Mouse (Mus musculus) MN1 (cell line): ENCODE results near the gene Efemp1.

Source experiments
- DNase-seq: peaks from one replicate; pipeline ENCODE4 v3.0.0-alpha.2; 2016; ENCODE audit warnings: low spot score

Gene Efemp1

GRCm38 (mm10) chr11:28934449-28934848 lies 81.4 kb downstream of the Efemp1 start:
- no peak for DNase-seq

GRCm38 (mm10) chr11:28939651-28940050 lies 86.6 kb downstream of the Efemp1 start:
- DNase-seq = no peak

GRCm38 (mm10) chr11:28951586-28952210 lies 98.7 kb downstream of the Efemp1 start:
- peak; percentile 3 for DNase-seq

DNA sequence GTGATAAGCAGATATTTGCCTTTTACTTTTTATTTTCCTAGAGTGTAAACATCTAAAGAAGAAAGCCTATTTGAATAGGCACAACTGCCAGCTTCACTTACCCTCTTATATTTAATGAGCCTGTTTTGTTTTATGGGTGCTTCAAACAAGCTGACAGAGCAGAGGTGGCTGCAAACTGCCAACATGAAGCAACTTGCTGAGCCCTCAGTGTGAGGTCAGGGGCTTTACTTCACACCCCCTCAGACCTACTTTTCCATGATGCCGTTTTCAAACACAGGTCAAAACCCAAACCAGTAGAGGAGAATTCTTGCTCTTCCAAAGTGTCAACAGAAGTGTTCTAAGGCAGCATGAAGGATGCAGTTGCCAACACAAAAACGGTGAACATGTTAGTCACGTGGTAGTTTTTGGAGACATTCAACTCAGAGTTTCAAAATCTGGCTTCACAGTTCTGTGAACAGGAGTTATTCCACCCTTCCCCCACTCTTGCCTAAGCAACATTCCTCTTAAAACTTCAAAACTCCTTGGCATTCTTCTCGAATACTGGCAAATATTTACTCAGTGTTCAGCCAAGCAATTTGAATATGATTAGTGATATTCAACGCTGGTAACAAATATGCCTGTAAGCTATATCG lies 101.8 kb downstream of the Efemp1 start:
- DNase-seq = no peak

GRCm38 (mm10) chr11:28955305-28955701 lies 102.3 kb downstream of the Efemp1 start:
- no peak for DNase-seq

- DNase-seq = no peak
Observed at GRCm38 (mm10) chr11:28961381-28961780, 108.4 kb downstream of the Efemp1 start.
